Mouse (Mus musculus) MEL (cell line): ENCODE data around the gene 0610030E20Rik. TPM values are rescaled to one million over a fixed set of nuclear protein-coding genes. Genes with fewer than 3 reads are reported as not detected.

Experiments used
- polyA plus RNA-seq, 2 experiments: library from polyadenylated mRNA; stranded (reverse) in 1 of 2; unstranded in 1 of 2; fragments of >175 nt in 1 of 2; fragments of >200 nt in 1 of 2; gene quantifications; 2 replicates each; pipeline versions ENCODE4 v1.2.1 to v1.2.4; 2012; ENCODE audit warnings: low replicate concordance in 2 of 2, low read depth in 1 of 2; ENCODE audit not compliant: insufficient read length in 2 of 2, insufficient read depth in 1 of 2, missing spikeins in 1 of 2
- total RNA-seq: library from RNA; depleted of rRNA; stranded (reverse); fragments of 300-350 nt; gene quantifications from 2 replicates; pipeline ENCODE4 v1.2.3, GENCODE M21; 2012; rRNA removed

0610030E20Rik gene
- total and polyA plus RNA-seq, 3 experiments = 14.2 to 28.5 TPM; not detected in 1

Other genes with a start within 250 kb of the 0610030E20Rik start
- gene St3gal5, start 249.7 kb upstream of the 0610030E20Rik start, total RNA-seq = 20.1 and 24.4 TPM in 2 replicates
- 10 to 100 TPM in 1 of 2 experiments, not detected in 1; 51.8 TPM for gene St3gal5, start 249.7 kb upstream of the 0610030E20Rik start, polyA plus RNA-seq
- gene Atoh8, start 111.7 kb upstream of the 0610030E20Rik start, total RNA-seq = not detected in 2 replicates
- gene Atoh8, start 111.7 kb upstream of the 0610030E20Rik start, polyA plus RNA-seq = not detected
- gene Sftpb, start 42.7 kb upstream of the 0610030E20Rik start, total RNA-seq = not detected in 2 replicates
- not detected for gene Sftpb, start 42.7 kb upstream of the 0610030E20Rik start, polyA plus RNA-seq
- gene Usp39, start 2.1 kb upstream of the 0610030E20Rik start, total RNA-seq = 106 and 113 TPM in 2 replicates
- gene Usp39, start 2.1 kb upstream of the 0610030E20Rik start, polyA plus RNA-seq = 100 to 1,000 TPM in 1 of 2 experiments, not detected in 1; 103 TPM
- 0.15 and 0.16 TPM in 2 replicates for gene Tmem150a, start 8.1 kb downstream of the 0610030E20Rik start, total RNA-seq
- gene Tmem150a, start 8.1 kb downstream of the 0610030E20Rik start, polyA plus RNA-seq = 1 to 10 TPM in 1 of 2 experiments, not detected in 1; 2.5 TPM
- 47.2 and 50.7 TPM in 2 replicates for gene Rnf181, start 19.6 kb downstream of the 0610030E20Rik start, total RNA-seq
- 100 to 1,000 TPM; 107 to 268 TPM for gene Rnf181, start 19.6 kb downstream of the 0610030E20Rik start, polyA plus RNA-seq
- gene Vamp5, start 33.2 kb downstream of the 0610030E20Rik start, total RNA-seq = 490 and 593 TPM in 2 replicates
- 100 to 1,000 TPM in 1 of 2 experiments, not detected in 1; 465 TPM for gene Vamp5, start 33.2 kb downstream of the 0610030E20Rik start, polyA plus RNA-seq
- 130 and 164 TPM in 2 replicates for gene Vamp8, start 43.4 kb downstream of the 0610030E20Rik start, total RNA-seq
- gene Vamp8, start 43.4 kb downstream of the 0610030E20Rik start, polyA plus RNA-seq = 100 to 1,000 TPM in 1 of 2 experiments, not detected in 1; 179 TPM
- gene Ggcx, start 67.0 kb downstream of the 0610030E20Rik start, total RNA-seq = 5.0 and 5.2 TPM in 2 replicates
- 1 to 10 TPM in 1 of 2 experiments, not detected in 1; 5.4 TPM for gene Ggcx, start 67.0 kb downstream of the 0610030E20Rik start, polyA plus RNA-seq
- 233 and 319 TPM in 2 replicates for gene Mat2a, start 92.2 kb downstream of the 0610030E20Rik start, total RNA-seq
- gene Mat2a, start 92.2 kb downstream of the 0610030E20Rik start, polyA plus RNA-seq = 1,000 to 10,000 TPM in 1 of 2 experiments, 100 to 1,000 TPM in 1; 357 to 3,179 TPM
- gene Sh2d6, start 174.4 kb downstream of the 0610030E20Rik start, total RNA-seq = not detected in 2 replicates
- gene Sh2d6, start 174.4 kb downstream of the 0610030E20Rik start, polyA plus RNA-seq = under 1 TPM in 1 of 2 experiments, not detected in 1; 0.17 TPM
- 222 and 241 TPM in 2 replicates for gene Capg, start 197.1 kb downstream of the 0610030E20Rik start, total RNA-seq
- gene Capg, start 197.1 kb downstream of the 0610030E20Rik start, polyA plus RNA-seq = 100 to 1,000 TPM in 1 of 2 experiments, not detected in 1; 283 TPM